Mouse (Mus musculus) embryo, embryonic 10.5 days (tissue): ENCODE results near the gene Mtrex.

Experiments used
- DNase-seq: peaks from one replicate; pipeline ENCODE4 v3.0.0-alpha.2; 2015; ENCODE audit warnings: low spot score

Gene Mtrex

DNA sequence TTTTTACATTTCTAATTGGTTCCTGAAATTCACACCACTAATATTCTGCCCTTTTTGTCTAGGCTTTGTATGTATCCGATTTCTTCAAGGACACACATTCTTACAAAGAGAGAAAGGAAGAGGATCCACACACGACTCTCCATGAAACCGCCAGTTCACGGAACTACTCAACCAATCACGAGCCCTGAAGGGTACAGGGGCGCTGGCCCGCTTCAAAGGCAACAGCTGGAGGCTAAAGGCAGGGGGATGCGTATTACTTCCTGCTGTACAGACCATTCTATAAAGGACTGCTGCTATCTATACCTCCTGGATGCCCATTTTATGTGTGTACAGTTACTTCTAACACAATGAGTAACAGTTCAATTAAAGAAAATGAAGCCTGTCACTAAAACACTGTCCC is 59.8 kb downstream of the Mtrex start:
- DNase-seq: no peak

DNA sequence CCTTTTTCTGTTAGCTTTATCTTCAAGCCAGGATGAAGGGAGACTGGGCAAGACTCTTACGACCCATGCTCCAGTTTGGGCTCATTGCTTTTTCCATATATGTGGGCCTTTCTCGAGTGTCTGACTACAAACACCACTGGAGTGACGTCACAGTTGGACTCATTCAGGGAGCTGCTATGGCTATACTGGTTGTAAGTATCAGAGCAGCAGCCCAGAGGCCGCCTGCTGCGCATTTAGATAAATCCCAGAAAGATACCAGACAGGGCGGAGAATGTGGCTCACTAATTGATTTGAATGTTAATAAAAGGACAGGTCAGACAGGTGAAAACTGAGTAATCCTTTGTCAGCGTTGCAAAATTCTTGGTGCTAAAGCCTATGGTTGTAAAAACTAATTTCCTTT is 60.4 kb downstream of the Mtrex start:
- DNase-seq: no peak

DNA sequence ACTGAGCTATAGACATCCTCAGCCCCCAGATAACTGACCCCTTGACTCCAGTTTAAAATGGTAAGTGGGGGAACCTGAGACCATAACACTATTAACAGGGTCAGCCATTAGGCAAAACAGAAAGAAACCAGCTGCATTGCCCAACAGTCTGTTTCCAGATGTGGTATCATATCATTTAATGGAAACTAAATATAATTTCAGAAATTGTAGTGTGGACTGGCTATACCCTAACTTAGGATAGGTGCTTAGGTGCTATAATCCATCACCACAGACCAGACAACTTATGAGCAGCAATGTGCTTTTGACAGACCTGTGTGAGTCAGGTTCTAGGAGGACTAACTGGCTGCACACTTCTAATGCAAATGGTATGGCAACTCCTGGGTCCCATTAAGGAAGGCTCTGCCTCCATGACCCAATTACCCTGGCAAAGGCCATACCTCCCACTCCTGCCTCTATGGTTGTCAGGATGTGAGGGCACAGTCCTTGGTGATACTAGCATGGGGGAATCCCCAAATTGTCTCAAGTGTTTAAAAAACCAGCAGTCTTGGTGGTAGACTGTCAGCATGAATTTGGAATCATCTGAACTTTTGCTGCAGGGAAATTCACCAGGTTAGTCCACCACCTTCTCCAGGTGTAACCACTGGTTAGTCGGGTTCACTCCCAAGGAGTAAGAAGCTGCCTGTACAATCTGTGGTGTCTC is 64.1 kb downstream of the Mtrex start:
- no peak for DNase-seq

DNA sequence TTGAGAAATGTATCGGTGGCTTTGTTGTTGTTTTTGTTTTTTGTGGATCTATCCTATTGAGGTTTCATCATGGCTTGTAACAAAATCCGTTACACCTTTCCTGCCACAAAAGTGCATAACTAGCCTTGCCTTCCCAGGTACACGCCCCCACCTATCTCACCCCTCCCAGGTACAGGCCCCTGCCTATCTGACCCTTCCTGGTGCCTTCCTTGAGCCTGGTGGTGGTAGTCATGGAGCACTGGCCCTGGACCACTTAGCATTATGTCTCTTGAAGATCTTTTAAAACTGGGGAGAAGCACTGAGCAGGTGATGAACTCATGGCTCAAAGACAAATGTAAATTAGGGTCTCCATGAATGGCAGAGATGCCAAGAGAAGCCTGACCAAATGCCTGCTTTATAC is 64.9 kb downstream of the Mtrex start:
- no peak for DNase-seq

DNA sequence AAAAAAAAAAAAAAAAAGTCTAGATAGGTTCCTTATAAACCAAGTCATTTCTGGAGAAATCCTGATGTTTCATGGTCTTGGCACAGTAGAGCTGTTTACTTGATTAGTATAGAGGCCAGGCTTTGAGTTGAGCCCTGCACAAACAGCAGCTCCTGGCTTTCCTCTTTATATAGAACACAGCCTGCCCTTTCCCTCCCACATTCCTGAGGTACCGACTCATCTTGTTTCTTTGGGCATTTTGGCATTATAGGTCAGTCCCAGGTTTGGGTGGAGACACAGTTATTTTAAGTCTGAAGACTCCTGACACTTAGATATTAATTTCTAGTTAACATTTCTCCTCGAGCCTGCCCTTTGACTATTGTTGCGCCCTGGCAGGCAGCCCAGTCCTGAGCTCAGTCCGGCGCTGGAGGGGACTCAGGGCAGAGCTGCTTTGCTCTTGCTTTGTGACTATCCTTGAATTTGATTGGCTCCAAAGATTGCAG is 65.3 kb downstream of the Mtrex start:
- no peak for DNase-seq

DNA sequence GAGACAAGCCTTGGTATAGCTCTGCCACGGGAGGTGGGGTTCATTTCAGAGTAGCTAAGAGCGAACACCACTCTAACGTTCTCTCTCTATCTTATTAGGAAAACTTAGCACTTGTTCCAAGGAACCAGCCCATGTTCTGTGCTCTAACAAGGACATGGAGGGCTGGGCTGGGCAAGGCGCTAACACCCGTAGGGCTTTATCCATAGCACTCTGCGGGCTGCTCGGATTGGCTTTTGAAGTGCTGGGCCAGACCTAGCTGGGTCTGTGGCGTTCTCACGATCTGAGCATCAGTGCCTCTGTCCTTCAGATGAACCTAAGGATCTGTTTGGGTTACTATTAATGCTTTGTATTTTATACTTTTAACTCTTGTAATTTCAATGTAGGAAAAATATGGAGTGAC is 66.3 kb downstream of the Mtrex start:
- no peak for DNase-seq

DNA sequence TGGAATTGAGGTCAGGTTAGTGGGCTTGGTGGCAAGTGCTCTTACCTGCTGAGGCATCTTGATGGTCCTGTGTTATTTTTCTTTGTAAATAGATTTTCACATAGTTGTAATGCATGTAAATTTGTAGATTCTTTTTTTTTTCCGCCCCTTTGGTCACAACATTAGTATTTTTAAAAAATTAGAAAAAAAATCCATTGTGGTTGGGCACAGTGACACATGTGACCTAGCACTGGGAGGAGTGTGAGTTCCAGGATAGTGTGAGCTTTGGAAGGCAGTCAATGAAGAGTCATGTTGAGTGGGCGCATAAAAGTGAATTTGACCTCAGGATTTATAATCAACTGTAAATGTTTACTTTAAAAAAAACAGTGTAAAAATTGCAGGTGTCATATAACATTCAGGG is 66.8 kb downstream of the Mtrex start:
- no peak for DNase-seq

DNA sequence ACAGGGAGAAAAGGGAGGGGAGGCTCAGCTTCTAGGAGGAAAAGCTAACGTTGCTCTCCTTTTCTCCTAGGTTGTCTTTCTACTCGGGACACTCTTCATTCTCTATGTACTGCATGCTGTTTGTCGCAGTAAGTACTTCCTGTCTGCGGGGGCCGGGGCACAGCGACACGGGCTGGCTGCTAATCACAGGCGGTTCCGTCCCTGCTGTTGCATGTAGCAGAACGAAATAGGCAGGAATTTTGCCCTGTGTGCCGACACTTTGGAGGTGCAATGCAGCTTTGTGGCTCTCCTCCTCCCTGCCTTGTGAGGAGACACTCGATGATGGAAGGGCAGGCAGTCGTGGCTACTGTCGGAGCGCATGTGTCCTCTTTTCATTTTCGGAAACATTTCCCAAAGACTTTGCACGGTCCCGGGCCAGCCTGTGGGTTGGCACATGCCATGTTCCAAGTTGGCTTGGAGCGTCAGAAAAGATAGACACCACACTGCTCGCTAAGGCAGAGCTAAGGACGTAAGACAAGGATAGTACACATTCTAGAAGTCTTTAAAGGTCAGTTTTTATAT is 67.5 kb downstream of the Mtrex start:
- DNase-seq: no peak

DNA sequence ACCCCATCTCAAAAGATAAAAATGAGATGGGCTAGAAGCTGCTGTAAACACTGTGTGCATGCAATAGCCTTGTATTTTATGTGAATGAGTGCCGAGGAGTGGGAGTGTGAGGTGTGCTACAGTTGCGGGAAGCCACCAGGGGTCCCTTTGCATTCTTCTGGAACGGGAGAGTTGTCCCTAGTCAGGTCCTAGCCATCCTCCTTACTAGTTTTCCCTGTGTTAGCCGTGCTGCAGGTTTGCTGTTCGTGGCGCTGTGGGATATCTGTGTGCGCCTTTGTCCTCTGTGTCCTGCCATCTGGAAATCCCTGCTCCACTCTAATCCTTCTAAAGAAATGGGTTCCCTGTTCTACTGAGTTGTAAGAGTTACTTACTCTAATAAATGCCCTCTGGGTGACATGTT is 69.3 kb downstream of the Mtrex start:
- no peak for DNase-seq

DNA sequence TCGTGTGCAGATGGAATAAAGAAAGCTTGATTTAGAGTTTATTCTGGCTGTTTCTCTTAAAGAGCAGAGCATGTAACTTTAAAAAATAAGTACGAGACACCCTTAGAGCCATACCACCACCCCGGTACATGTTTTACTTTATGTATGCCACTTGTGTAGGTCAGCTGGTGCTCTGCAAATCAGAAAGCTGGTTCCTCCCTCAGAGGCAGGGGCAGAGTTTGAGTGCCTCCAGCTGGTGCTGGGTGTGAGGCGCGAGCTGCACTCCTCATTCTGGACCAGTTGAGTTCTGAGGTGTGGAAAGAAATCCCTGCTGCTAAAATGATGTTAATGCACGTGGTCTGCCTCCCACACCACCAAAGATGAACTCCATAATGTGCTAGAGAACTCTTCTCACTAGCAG is 72.8 kb downstream of the Mtrex start:
- peak; percentile 22 for DNase-seq

DNA sequence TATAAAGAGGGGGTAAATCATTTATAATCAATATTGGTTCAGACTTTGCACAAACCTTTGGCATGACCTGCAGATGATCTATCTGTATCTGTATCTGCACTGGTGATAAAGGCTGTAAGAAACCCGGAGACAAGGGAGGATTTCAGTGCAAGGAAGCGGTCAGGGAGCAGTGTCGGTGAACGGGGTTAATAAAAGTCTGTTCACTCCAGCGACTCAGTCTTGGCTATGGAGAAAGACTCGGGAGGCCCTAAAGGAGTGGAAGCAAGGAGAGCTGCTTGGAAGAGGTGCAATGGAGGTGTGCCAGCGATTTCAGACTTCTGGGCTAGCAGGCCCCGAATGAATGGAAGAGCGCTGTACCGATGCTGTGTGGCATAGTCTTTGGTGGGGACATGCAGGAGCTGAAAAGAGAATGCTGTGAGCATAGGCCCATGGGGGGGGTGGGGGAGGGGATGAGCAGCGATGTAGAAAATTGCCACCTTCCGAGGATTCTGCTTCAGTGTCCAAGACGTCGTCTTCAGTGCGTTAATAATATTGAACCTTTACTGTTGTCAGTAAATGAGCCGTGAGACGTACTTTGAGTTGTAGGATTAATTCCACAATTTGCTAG is 73.4 kb downstream of the Mtrex start:
- DNase-seq: peak; percentile 39

DNA sequence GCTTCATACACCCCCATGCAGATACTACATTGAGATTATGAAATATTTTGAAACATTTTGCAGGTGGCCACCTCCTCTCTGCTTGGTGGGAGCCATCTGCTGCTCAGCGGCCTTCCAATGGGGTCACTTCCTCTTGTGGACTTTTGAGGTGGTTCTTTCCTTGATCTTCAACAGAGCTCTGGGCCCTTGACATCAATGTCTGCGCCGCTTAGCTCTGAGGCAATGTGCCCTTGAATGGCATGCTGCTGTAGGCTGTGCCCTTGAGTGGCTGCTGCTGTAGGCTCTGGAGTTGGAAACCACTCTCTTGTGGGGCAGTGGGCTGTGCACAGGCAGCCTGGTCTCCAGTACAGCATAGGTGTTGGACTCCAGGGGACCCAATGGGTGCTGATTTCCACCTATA is 81.3 kb downstream of the Mtrex start:
- DNase-seq: no peak

DNA sequence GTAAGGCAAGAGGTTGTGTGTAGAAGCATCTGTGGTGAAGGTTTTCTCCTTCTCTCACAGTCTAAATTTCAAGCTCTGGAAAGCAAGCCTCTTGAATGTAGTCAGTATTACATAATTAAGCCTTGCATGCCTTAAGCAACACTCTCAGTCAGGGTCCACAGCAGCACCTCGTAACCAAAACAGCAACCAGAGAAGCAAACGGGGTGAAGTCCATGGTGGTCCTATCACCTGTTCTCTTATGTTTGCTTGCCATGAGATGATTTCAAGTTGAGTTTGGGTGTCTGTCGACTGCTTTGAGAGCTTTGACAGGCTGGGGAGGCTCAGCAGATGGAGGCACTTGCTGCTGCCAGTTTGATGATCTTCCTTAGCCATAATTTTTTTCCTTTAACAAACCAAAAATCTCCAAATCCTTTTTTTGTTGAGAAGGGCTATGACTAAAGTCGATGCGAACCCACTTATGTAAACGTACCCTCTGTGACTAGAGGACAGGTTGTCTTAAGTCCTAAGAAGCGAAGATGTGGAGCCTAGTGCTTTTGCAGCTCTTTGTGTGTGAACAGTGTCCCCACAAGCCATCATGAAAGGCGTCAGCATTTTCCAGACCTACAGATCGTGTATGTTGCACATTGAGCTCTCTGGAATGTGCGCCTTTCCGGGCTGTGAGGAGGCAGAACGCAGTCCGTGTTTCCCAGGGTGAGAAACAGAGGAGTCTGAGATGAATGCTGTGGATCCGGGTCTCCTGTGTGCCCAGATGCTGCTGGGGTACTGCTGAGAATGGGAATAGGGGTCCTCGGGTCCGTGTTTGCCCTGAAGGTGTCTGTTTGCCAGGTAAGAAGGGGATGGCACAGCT is 86.7 kb downstream of the Mtrex start:
- DNase-seq: no peak

DNA sequence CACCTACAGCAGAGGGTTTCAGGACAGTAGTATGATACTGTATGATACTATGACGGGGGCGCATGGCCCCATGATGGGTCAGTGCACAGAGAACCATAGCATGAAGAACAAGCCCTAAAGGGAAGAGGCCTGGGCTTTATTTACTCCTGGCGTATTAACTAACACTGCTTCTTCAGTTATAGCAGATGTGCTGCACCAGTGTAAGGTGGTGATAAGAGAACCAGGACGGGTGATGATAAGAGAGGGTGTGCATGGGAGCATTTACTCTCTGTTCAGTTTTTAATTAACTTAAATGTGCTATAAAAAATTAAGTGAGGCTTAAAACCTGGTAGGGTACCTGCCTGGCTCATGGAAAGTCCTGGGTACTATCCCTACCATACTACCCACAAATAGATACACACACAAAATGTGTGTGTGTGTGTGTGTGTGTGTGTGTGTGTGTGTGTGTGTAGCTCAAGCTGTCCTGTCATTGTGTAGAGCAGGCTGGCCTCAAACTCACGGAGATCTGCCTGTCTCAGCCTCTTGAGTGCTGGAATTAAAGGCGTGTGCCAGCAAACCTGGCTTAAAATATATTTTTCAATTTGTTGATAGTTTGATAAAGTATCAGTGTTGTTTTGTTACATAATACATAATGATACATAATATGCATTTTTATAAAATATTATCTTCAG is 88.5 kb downstream of the Mtrex start:
- DNase-seq: no peak

DNA sequence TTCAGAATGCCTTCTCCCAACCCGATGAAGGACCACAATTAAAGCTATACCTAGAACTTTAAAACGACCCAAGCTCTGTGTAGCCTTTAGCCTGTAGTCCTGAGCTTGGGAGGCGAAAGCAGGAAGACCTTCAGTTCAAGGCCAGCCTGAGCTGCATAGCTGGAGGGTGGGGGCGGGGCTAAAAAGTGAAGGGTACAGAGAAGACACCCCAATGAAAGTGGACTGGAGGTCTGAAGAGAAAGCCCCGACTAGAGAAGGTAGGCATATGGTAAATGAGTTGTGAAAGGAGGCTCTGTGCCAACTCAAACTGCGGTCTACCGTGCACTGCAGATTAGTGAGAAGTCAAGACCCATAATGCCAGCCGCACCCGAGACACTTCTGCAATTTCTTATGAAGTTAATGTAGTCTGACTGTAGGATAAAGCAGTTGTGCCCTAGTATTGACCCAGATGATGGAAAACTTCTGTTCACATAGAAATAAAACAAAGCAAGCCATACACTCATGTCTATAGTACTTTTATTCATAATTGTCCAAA is 89.5 kb downstream of the Mtrex start:
- no peak for DNase-seq

DNA sequence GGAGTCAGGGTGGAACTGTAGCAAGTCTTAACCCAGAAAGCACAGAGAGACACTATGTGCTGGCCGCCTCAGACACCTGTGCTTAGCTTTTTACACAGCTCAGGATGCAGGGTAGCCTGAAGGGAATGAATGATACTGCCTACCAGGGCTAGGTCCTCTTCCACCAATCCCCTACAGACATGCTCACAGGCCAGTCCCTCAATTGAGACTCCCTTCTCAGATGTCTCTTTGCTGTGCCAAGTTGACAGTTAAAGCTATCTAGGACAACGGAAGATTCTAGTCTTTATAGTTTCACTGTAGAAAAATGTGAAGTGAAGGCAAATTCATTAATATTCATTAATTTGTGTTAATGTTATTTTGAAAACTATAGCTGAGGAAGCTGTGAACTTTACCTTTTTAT is 90.2 kb downstream of the Mtrex start:
- no peak for DNase-seq

DNA sequence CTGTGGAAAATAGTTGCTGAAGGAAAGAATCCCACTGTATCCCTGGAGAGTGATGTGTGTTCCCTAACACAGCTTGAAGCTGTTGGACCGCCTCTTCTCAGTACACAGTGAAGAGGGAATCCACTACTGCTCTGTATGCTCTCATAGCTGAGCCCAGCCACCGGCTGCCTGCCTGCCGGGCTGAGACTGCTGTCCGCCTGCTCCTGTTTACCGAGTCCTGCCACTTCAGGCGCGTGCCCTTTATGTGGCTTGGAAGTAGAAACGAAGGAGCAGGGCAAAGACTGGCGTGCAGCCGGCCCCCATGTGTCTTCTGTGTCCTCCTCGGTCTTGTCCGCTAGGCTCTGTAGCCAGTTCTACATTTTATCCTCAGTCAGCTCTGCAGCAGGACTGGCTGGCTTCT is 92.1 kb downstream of the Mtrex start:
- DNase-seq: peak; percentile 44

DNA sequence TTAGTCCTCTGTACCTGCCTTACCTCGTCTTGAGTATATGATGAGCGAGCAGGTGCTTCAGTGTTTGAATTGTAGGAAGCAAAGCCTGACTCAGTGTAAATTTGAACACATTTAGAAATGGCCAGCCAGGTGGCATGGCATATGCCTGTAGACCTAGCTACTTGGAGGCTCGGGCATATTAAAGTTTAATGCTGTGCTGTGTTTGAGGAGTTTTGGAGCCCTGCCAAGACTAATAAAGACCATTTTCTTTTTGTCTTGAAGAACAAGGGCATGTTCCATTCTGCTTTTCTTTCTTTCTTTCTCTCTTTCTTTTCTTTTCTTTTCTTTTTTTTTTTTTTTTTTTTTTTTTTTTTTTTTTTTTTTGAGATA is 93.3 kb downstream of the Mtrex start:
- DNase-seq: no peak

DNA sequence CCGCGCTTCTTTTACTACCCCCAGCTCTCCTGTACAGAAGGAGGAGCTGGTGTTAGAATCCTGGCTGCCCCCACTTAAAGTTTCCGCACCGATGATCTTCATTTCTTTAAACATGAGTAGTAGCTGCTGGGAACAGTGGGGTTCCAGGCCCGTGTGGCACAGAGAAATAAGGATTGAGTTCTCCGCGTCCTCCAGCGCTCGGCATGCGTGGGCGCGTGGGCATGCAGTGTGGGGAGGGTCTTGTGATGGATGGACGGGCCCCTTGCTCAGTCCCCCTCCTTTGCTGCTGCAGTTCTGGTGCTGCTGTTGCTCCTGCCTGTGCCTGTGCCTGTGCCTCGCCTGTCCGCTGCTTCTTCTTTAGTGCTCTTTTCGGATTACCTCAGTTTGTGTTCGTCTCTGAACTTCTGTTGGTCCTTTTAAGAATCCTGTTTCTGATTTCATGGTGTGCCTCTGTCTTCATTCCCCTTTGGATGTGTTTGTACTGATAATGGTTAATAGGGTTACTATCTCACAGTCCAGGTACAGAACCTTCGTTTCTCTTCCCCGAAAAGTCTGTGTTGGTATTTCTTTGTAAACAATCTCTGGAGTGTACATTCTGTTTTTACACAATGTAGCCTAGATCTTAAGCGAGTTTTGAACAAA is 93.8 kb downstream of the Mtrex start:
- no peak for DNase-seq

DNA sequence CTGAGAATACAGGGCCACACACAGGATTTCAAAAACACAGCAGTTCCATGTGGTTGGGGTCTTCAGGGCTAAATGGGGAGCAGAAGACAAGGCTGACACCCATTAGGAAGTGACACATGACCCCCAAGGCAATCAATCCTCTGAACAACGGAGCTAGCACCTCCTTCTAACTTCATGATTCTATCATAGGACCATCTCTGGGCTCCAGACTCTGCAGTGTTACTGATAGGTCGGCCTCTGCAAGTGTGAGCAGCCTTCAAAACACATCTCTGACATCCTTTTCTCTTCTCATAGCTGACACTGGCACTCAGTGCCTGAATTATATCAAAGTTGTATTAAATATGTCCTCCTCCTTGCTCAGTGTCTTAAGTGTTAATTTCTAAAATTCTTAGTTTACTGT is 94.6 kb downstream of the Mtrex start:
- no peak for DNase-seq

DNA sequence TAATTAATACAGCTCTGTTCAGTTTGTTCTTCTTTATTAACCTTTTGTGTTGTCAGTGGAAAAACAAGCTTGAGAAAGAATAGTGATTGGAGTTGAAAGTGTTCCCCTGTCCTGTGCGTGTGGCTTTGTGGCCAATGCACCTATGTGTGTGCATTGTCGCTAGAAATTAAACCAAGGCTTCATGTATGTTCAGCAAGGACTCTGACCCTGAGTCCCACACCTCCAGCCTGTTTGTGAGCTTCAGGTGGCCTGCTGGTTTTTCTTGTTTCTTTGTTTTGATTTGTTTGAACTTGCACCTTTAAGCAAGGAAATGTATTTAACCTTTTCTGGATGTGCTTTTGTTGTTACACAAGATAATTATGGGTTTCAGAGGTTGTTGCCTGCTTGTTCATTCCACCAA is 97.6 kb downstream of the Mtrex start:
- no peak for DNase-seq

DNA sequence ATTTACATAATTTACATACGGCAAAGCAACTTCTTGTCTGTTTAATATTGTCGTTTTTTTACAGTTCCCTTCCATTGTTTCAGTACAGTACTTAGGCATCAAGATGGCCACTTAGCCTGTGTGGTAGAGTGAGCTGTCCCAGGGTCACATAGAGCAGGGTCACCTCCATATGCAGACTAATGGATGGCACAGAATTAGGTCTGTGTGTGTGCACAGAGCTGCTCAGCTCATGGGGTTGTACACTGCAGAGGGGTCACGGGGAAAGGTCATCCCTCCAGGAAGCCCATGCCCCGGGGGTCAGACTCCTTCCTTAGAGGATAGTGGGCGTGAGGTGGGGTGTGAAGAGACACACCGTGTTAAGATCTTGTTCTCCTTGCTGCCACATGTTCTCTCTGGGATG is 101.7 kb downstream of the Mtrex start:
- DNase-seq: peak; percentile 33
